Mouse (Mus musculus) frontal cortex, postnatal 10 days (tissue): ENCODE results near the gene Tnks1bp1.

Source experiments
- DNase-seq, 2 experiments: peaks; one replicate each; pipeline ENCODE4 v3.0.0; 2022; ENCODE audit warnings: low spot score in 2 of 2, mixed read lengths in 1 of 2

The Tnks1bp1 gene

DNA sequence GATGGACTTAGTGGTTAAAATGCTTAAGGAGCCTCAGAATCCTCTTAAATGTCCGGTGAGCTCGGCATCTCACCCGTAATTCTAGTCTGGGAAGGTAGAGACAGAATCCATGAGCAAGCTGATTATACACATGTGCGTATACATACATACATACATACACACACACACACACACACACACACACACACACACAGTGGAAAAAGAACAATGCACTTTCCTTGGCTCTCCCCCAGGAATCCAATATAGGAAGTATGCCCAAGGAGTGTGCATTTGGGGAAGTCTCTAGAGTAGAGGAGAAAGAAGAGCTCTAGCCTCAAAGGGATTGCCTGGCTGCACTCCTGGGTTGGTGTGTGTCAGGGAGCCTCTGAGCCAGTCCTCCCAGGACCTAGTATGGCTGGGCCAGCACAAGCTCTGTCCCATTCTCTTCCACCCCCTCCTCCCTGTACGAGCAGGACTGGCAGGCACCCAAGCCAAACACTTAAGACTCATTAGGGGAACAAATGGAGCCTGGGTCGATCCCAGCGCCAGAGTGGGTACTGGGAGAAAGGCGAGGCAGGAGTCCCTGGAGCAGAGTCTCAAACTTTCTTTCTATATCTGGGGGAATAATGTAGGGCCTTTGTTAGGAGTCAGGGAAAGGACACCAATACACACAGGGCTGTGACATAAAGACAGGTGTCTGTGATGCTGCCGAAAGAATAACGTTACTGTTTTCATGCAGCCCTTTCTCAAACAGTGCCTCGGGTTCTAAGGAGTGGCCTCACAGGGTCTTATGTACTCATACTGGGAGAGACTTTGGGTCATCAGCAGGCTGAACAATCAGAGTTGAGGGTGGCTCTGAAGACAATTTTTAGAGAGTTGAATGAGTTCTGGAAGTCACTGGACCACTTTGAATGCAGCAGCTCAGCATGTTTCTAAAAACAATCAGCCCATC, 41.2 kb downstream of the Tnks1bp1 start:
- DNase-seq: peak in 1 of 2 experiments; percentile 39

- no peak for DNase-seq
Measured at GRCm38 (mm10) chr2:85091325-85091724, 43.5 kb downstream of the Tnks1bp1 start.

GRCm38 (mm10) chr2:85093376-85093775, 45.6 kb downstream of the Tnks1bp1 start:
- no peak for DNase-seq

DNA sequence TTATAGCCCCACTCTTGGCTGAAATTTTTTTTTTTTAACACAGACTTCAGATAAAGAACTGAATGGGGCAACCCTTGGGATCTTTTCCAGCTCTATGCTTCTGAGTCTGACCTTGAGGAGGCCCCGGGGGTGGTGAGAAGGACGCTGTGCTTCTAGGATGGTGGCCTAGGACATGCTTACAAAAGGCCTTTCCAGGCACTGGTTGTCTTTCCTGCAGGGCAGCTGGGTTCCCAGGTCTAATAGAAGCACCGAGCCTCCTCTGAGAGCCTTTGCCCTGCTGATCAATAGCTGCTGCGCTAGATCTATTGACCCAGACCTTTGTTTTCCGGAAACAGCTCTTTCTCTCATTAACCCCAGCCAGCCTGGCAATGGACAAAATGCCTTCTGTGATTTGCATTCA, 48.1 kb downstream of the Tnks1bp1 start:
- no peak for DNase-seq

GRCm38 (mm10) chr2:85098014-85098413, 50.2 kb downstream of the Tnks1bp1 start:
- DNase-seq: no peak

DNA sequence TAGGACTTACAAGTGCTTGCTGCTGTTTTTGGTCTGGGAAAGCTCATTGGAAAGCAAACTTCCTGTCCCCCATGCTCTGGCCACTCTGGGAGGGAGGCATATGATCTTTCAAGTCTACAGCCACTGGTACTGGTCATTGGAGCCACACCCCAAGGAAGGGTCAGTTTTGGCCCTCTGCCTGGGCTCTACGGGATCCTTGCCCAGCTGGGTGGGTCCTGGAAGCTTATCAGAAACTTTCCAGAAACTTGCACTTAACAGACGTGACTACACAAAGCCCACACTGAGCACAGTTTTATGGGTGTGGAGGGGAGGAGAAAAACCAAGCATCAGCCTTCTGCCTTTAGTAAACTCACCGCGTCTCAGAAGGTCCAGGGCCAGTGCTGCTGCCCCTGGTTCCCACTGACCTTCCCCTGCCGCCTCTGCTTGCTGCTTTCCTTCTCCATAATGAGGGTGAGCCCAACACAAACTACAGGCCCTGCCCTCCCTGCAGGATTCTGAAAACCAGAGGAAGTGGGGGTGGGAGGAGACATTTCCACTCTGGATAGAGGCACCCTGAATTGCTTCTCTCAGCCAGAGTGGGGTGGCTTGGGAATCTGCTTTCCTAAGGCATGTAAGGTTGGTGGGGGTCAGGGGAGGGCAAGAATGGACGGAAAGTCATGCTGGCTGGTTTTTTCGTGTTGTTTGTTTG, 51.1 kb downstream of the Tnks1bp1 start:
- no peak for DNase-seq

GRCm38 (mm10) chr2:85103201-85103600, 55.4 kb downstream of the Tnks1bp1 start:
- DNase-seq: no peak

GRCm38 (mm10) chr2:85105426-85106013, 57.7 kb downstream of the Tnks1bp1 start:
- DNase-seq: no peak

DNA sequence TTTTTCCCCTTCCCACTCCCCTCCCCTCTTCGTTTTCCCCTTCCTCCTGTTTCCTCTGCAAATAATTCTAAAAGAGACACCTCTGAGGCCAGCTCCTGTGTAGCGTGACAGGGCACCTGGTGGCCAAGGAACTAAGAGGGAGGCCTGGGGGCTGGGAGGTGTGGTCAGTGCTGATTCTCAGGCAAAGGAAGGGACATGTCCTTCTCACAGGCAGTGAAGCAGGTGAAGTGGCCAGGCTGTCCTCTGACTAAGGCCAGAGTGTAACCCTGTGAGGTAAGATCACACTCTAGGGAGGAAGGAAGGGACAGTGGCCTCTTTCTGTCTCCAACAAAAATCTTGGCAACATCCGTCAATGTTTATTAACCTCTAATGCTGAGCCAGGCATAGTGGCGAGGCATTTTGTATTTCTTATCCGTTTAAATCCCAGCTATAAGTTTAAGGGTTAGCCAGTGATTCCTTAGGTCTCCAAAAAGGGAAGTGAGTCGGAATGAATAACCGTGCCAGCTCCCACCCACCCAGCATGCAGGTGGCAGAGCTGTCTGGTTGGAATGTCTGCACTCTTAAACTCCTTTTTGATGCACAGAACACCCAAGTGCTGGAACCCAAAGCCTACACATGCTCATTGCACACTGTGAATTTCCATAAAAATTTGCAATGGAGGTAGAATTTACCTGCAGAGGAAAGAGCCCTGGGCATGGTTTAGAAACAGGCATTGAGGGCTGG, 58.4 kb downstream of the Tnks1bp1 start:
- no peak for DNase-seq

- no peak for DNase-seq
Measured at GRCm38 (mm10) chr2:85106941-85107340, 59.1 kb downstream of the Tnks1bp1 start.

DNA sequence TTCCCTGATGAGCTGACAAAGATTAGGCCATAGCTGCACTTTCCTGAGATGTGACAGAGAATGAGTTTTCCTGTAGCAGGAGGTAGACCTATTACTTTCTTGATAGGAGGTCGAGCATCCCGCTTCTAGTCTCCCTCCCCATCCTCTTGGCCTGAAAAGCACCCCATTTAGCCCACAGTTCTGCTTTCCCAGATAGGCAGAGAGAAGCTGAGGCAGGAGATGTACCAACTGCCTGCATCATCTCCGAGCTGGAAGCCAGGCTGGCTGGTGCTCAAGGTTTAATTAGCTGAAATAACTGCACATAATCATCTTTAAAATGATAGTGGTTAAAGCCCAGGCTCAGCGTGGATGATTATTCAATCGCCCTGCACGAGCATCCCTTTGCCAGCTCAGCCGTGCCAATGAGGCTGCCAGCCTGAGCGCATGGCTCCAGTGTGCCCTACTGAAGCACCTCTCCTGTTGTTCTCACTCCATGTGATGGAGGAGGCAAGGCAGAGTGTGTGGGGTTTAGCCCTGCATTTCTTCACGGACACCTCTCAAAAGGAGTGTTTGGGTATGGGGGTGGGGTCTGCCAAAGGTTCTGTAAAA, 62.6 kb downstream of the Tnks1bp1 start:
- no peak for DNase-seq
